Mouse (Mus musculus): ENCODE measurements at regions not wholly inside any gene's neighbourhood (a gene's known extent, or its start where the extent isn't known, plus 50 kb on each side); places are given as distances from the start of the nearest gene placed in this dataset.

- no peak for TF ChIP-seq CTCF (IDR thresholded peaks at IDR 0.05; ENCODE audit: borderline replicate concordance, extremely low read depth, insufficient read depth, insufficient read length)
- TF ChIP-seq POLR2A (IDR thresholded peaks at IDR 0.05; ENCODE audit: borderline replicate concordance, extremely low read depth, insufficient read depth, insufficient read length, poor library complexity, severe bottlenecking), result no peak
Measured at GRCm38 (mm10) chr8:128162857-128163256, 195.5 kb upstream of the Nrp1 start.

Data from brain, embryonic 14.5 days (tissue).